Mouse (Mus musculus): Measurements from ENCODE around the gene Gm21119. TPM values are rescaled to one million over a fixed set of nuclear protein-coding genes. Genes with fewer than 3 reads are reported as not detected.
"Not testable (repeated sequence)": the region's sequence is repeated elsewhere in the genome, so short reads cannot be mapped to it uniquely, and the experiment has no call there.

The Gm21119 gene
- polyA plus RNA-seq, 2 experiments = not detected

- not testable (repeated sequence) for H3K4me1 ChIP-seq (ENCODE audit: control insufficient read depth, insufficient read depth, low read length); H3K4me2 ChIP-seq (replicated peaks; ENCODE audit: low read depth, low read length, severe bottlenecking); DNase-seq (ENCODE audit: low spot score); H3K36me3 ChIP-seq (ENCODE audit: control insufficient read depth, insufficient read depth, low read length); ATAC-seq (ENCODE audit: low FRiP score, low read depth); H3K4me3 ChIP-seq (replicated peaks; ENCODE audit: low read length); H3K9me3 ChIP-seq (ENCODE audit: control insufficient read depth, low read length); H3K27me3 ChIP-seq (ENCODE audit: control insufficient read depth, insufficient read depth, low read length); H3K9ac ChIP-seq (ENCODE audit: low read depth, low read length, severe bottlenecking); H3K27ac ChIP-seq (replicated peaks; ENCODE audit: low read depth, low read length)
- no CpG with 5 or more reads among the region's 5 CpGs for WGBS
These were observed 21.9 kb upstream of the Gm21119 start for GRCm38 (mm10) chr8:20592732-20593272.

- not testable (repeated sequence) for H3K36me3 ChIP-seq (ENCODE audit: control insufficient read depth, insufficient read depth, low read length); DNase-seq (ENCODE audit: low spot score); H3K9me3 ChIP-seq (ENCODE audit: control insufficient read depth, low read length); H3K4me3 ChIP-seq (replicated peaks; ENCODE audit: low read length); H3K4me2 ChIP-seq (replicated peaks; ENCODE audit: low read depth, low read length, severe bottlenecking); H3K9ac ChIP-seq (ENCODE audit: low read depth, low read length, severe bottlenecking); ATAC-seq (ENCODE audit: low FRiP score, low read depth); H3K4me1 ChIP-seq (ENCODE audit: control insufficient read depth, insufficient read depth, low read length); H3K27me3 ChIP-seq (ENCODE audit: control insufficient read depth, insufficient read depth, low read length); H3K27ac ChIP-seq (replicated peaks; ENCODE audit: low read depth, low read length)
- WGBS = no CpG with 5 or more reads among the region's 4 CpGs
These were observed 20.9 kb upstream of the Gm21119 start for GRCm38 (mm10) chr8:20593841-20594240.

GRCm38 (mm10) chr8:20596081-20596841 is 18.5 kb upstream of the Gm21119 start:
- not testable (repeated sequence) for H3K4me2 ChIP-seq (replicated peaks; ENCODE audit: low read depth, low read length, severe bottlenecking); DNase-seq (ENCODE audit: low spot score); H3K27me3 ChIP-seq (ENCODE audit: control insufficient read depth, insufficient read depth, low read length); H3K9me3 ChIP-seq (ENCODE audit: control insufficient read depth, low read length); ATAC-seq (ENCODE audit: low FRiP score, low read depth); H3K36me3 ChIP-seq (ENCODE audit: control insufficient read depth, insufficient read depth, low read length); H3K9ac ChIP-seq (ENCODE audit: low read depth, low read length, severe bottlenecking); H3K4me3 ChIP-seq (replicated peaks; ENCODE audit: low read length); H3K27ac ChIP-seq (replicated peaks; ENCODE audit: low read depth, low read length); H3K4me1 ChIP-seq (ENCODE audit: control insufficient read depth, insufficient read depth, low read length)
- 85% methylated on average over 5 of the region's 9 CpGs for WGBS

GRCm38 (mm10) chr8:20596842-20597708 is 17.6 kb upstream of the Gm21119 start:
- ATAC-seq (ENCODE audit: low FRiP score, low read depth) (peak; percentile 88), DNase-seq (ENCODE audit: low spot score) (peak; percentile 52)
- H3K36me3 ChIP-seq (ENCODE audit: control insufficient read depth, insufficient read depth, low read length); H3K4me3 ChIP-seq (replicated peaks; ENCODE audit: low read length); H3K9me3 ChIP-seq (ENCODE audit: control insufficient read depth, low read length); H3K27me3 ChIP-seq (ENCODE audit: control insufficient read depth, insufficient read depth, low read length); H3K4me1 ChIP-seq (ENCODE audit: control insufficient read depth, insufficient read depth, low read length); H3K27ac ChIP-seq (replicated peaks; ENCODE audit: low read depth, low read length); H3K4me2 ChIP-seq (replicated peaks; ENCODE audit: low read depth, low read length, severe bottlenecking); H3K9ac ChIP-seq (ENCODE audit: low read depth, low read length, severe bottlenecking): not testable (repeated sequence)
- WGBS = 59% methylated on average over 9 of the region's 13 CpGs

- H3K4me1 ChIP-seq (ENCODE audit: control insufficient read depth, insufficient read depth, low read length); H3K9ac ChIP-seq (ENCODE audit: low read depth, low read length, severe bottlenecking); DNase-seq (ENCODE audit: low spot score); H3K4me2 ChIP-seq (replicated peaks; ENCODE audit: low read depth, low read length, severe bottlenecking); H3K36me3 ChIP-seq (ENCODE audit: control insufficient read depth, insufficient read depth, low read length); H3K9me3 ChIP-seq (ENCODE audit: control insufficient read depth, low read length); H3K27me3 ChIP-seq (ENCODE audit: control insufficient read depth, insufficient read depth, low read length); H3K27ac ChIP-seq (replicated peaks; ENCODE audit: low read depth, low read length); H3K4me3 ChIP-seq (replicated peaks; ENCODE audit: low read length): not testable (repeated sequence)
- WGBS = 83% methylated on average over 4 of the region's 10 CpGs
- ATAC-seq (ENCODE audit: low FRiP score, low read depth) = peak; percentile 64; the same call in 1 of the 2 replicates
These were observed 16.2 kb upstream of the Gm21119 start for GRCm38 (mm10) chr8:20598300-20599170.

- ATAC-seq (ENCODE audit: low FRiP score, low read depth); H3K36me3 ChIP-seq (ENCODE audit: control insufficient read depth, insufficient read depth, low read length): not testable (repeated sequence)
- WGBS = 90% methylated on average over 3 of the region's 6 CpGs
These were observed 15.4 kb upstream of the Gm21119 start for GRCm38 (mm10) chr8:20599350-20599749.

GRCm38 (mm10) chr8:20610856-20611255 is 3.9 kb upstream of the Gm21119 start:
- not testable (repeated sequence) for ATAC-seq (ENCODE audit: low FRiP score, low read depth); DNase-seq (ENCODE audit: low spot score); H3K9ac ChIP-seq (ENCODE audit: low read depth, low read length, severe bottlenecking); H3K27me3 ChIP-seq (ENCODE audit: control insufficient read depth, insufficient read depth, low read length); H3K4me2 ChIP-seq (replicated peaks; ENCODE audit: low read depth, low read length, severe bottlenecking); H3K9me3 ChIP-seq (ENCODE audit: control insufficient read depth, low read length); H3K27ac ChIP-seq (replicated peaks; ENCODE audit: low read depth, low read length); H3K4me3 ChIP-seq (replicated peaks; ENCODE audit: low read length); H3K4me1 ChIP-seq (ENCODE audit: control insufficient read depth, insufficient read depth, low read length); H3K36me3 ChIP-seq (ENCODE audit: control insufficient read depth, insufficient read depth, low read length)
- no CpG with 5 or more reads among the region's 1 CpGs for WGBS

More at GRCm38 (mm10) chr8:20599350-20599749, 15.4 kb upstream of the Gm21119 start:
- not testable (repeated sequence) for H3K4me2 ChIP-seq (replicated peaks; ENCODE audit: low read depth, low read length, severe bottlenecking); H3K4me1 ChIP-seq (ENCODE audit: control insufficient read depth, insufficient read depth, low read length); H3K27me3 ChIP-seq (ENCODE audit: control insufficient read depth, insufficient read depth, low read length); DNase-seq (ENCODE audit: low spot score); H3K27ac ChIP-seq (replicated peaks; ENCODE audit: low read depth, low read length); H3K9ac ChIP-seq (ENCODE audit: low read depth, low read length, severe bottlenecking); H3K9me3 ChIP-seq (ENCODE audit: control insufficient read depth, low read length); H3K4me3 ChIP-seq (replicated peaks; ENCODE audit: low read length)

Measured in limb, embryonic 14.5 days (tissue).